Comparison of ENCODE assay signal across 26 mouse cellular contexts in the genomic region with DNA sequence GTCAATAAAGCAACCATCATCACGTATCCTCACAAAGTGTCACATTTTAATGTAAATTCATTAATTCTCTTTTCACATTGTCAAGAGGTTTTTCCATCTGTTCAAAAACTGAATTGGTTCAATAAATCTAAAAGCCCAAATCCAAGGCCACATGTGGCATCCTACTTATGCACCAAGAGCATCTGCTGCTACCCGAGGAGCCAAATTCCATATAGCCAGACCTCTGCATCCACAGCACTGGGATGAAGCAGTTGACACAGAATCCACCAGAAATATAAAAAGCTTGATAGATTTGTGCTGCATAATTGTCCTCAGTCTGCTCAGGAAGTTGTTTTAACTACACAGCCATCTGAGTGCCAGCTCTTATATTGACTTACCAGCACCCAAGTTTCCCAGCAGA.
DNase-seq lines count a peak whose midpoint lies in the region; ATAC-seq lines count a peak whose summit lies in the region.
"Had no signal": no experiment of that assay in that cellular context is flagged by ENCODE, and none has a peak within 500 bp of the region (broad histone marks: within the 10 kb centered on the region; RNA-seq: fewer than 3 reads in every experiment).

No protein-coding gene starts in this region.

- peak; percentile 85 for ATAC-seq in forebrain, embryonic 16.5 days
- no peak for ATAC-seq in kidney, embryonic 15.5 days (replicated peaks; ENCODE audit: low FRiP score)
- ATAC-seq: inflammation-experienced regulatory T-cells, adult 6 months had no signal

- intact Hi-C loops in left cerebral cortex, postnatal 4 days (cut with DNase I), result no loop called here
- intact Hi-C loops in left cerebral cortex, postnatal 14 days (cut with DNase I), result no loop called here

- H3K4me3 ChIP-seq in forebrain, embryonic 16.5 days (replicated peaks; ENCODE audit: low read length), result no peak overlapping the region
- H3K4me3 ChIP-seq in kidney, embryonic 15.5 days (replicated peaks), result no peak overlapping the region
- H3K4me3 ChIP-seq: embryonic facial prominence, embryonic 15.5 days; heart, embryonic 12.5 days; hindbrain, embryonic 10.5 days; left cerebral cortex, adult 2 months; limb, embryonic 10.5 days; liver, embryonic 15.5 days; lung, embryonic 15.5 days had no signal

- H3K27me3 ChIP-seq in forebrain, embryonic 16.5 days (replicated peaks; ENCODE audit: control insufficient read depth, insufficient read depth, low read length), result no peaks in the 10 kb centered on the region
- H3K27me3 ChIP-seq in kidney, embryonic 15.5 days, result no peaks in the 10 kb centered on the region
- H3K27me3 ChIP-seq: embryonic facial prominence, embryonic 15.5 days; heart, embryonic 12.5 days; liver, embryonic 15.5 days; lung, embryonic 15.5 days had no signal

- no peak overlapping the region for H3K9ac ChIP-seq in forebrain, embryonic 16.5 days (replicated peaks; ENCODE audit: low read depth, low read length)
- H3K9ac ChIP-seq in kidney, embryonic 15.5 days, result no peak overlapping the region
- H3K9ac ChIP-seq: embryonic facial prominence, embryonic 15.5 days; heart, embryonic 12.5 days; liver, embryonic 15.5 days; lung, embryonic 15.5 days had no signal

- peak; percentile 1 for DNase-seq in embryo, embryonic 10.5 days (ENCODE audit: low spot score)
- DNase-seq in embryo, embryonic 10 days (ENCODE audit: low spot score), result no peak
- peak; percentile 35 for DNase-seq in left cerebral cortex, postnatal 4 days
- no peak for DNase-seq in left cerebral cortex, postnatal 14 days (ENCODE audit: low spot score in 2 of 2)
- peak; percentile 2 for DNase-seq in brain, adult 2 months (ENCODE audit: low read depth, low spot score)
- DNase-seq: adrenal gland, postnatal 10 days; cerebellum, adult 9-11 months; gastrocnemius, postnatal 10 days; heart, adult 18-20 months; heart, postnatal 10 days; kidney, adult 2 months; kidney, postnatal 10 days; liver; lung, postnatal 4 days; thymus, adult 18-20 months; thymus, postnatal 36 days had no signal

- H3K9me3 ChIP-seq in forebrain, embryonic 16.5 days (ENCODE audit: control insufficient read depth, low read length), result no peaks in the 10 kb centered on the region
- no peaks in the 10 kb centered on the region for H3K9me3 ChIP-seq in kidney, embryonic 15.5 days (replicated peaks)
- H3K9me3 ChIP-seq: embryonic facial prominence, embryonic 15.5 days; heart, embryonic 12.5 days; hindbrain, embryonic 10.5 days; limb, embryonic 10.5 days; liver, embryonic 15.5 days; lung, embryonic 15.5 days had no signal

- no peaks in the 10 kb centered on the region for H3K36me3 ChIP-seq in forebrain, embryonic 16.5 days (ENCODE audit: control insufficient read depth, insufficient read depth)
- H3K36me3 ChIP-seq in kidney, embryonic 15.5 days, result no peaks in the 10 kb centered on the region
- H3K36me3 ChIP-seq: embryonic facial prominence, embryonic 15.5 days; heart, embryonic 12.5 days; hindbrain, embryonic 10.5 days; limb, embryonic 10.5 days; liver, embryonic 15.5 days; lung, embryonic 15.5 days had no signal

- H3K4me2 ChIP-seq in forebrain, embryonic 16.5 days (ENCODE audit: low read length), result no peak overlapping the region
- no peak overlapping the region for H3K4me2 ChIP-seq in kidney, embryonic 15.5 days
- H3K4me2 ChIP-seq: embryonic facial prominence, embryonic 15.5 days; heart, embryonic 12.5 days; liver, embryonic 15.5 days; lung, embryonic 15.5 days had no signal

- H3K4me1 ChIP-seq in forebrain, embryonic 16.5 days (replicated peaks; ENCODE audit: control insufficient read depth, insufficient read depth, low read length), result no peaks in the 10 kb centered on the region
- H3K4me1 ChIP-seq in kidney, embryonic 15.5 days, result no peaks in the 10 kb centered on the region
- H3K4me1 ChIP-seq: embryonic facial prominence, embryonic 15.5 days; heart, embryonic 12.5 days; hindbrain, embryonic 10.5 days; limb, embryonic 10.5 days; liver, embryonic 15.5 days; lung, embryonic 15.5 days had no signal

- no peak overlapping the region for H3K27ac ChIP-seq in forebrain, embryonic 16.5 days (ENCODE audit: low read length)
- H3K27ac ChIP-seq in kidney, embryonic 15.5 days, result no peak overlapping the region
- H3K27ac ChIP-seq: embryonic facial prominence, embryonic 15.5 days; hindbrain, embryonic 10.5 days; left cerebral cortex, adult 2 months; limb, embryonic 10.5 days; liver, embryonic 15.5 days; lung, embryonic 15.5 days had no signal

- WGBS in forebrain, embryonic 16.5 days, result 55% methylated on average over 2 of the region's 2 CpGs
- 80% methylated on average over 2 of the region's 2 CpGs for WGBS in kidney, embryonic 15.5 days

Comparison
In these comparisons a context has a peak if more than half of its experiments do, and no peak if none do; other contexts are left out.
1. DNase-seq: peak in embryo, embryonic 10.5 days (single experiment), left cerebral cortex, postnatal 4 days (single experiment) and brain, adult 2 months (single experiment); none in embryo, embryonic 10 days (single experiment) and left cerebral cortex, postnatal 14 days (0 of 2).